Mouse (Mus musculus): Measurements from ENCODE around the gene Mien1. TPM values are rescaled to one million over a fixed set of nuclear protein-coding genes. Genes with fewer than 3 reads are reported as not detected.

Mien1 gene
- total and polyA plus RNA-seq, 3 experiments = 71.6 to 93.2 TPM; not detected in 1

DNA sequence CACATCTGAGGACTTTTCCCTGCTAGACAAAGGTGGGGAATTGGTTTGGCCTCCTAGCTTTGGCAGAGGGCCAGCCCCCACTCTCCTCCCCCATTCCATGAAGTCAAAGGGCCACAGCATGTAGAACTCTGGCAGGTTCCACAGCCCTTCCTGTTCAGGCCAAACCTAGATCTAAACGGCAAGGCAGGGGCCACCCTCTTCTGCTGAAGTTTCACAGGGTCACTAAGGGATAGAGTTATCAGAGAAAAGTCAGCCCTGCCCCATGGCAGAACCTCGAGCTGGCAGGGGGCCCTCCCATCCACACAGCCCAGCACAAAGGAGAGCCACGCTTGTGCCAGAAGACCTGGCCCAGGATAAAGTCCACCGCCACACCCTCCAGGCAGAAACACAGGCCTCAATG lies 43.8 kb downstream of the Mien1 start:
- H3K27ac ChIP-seq (ENCODE audit: control insufficient read depth, low read depth, low read length) = peak overlapping the region; percentile 79
- H3K9me3 ChIP-seq (replicated peaks; ENCODE audit: insufficient read depth, low read length) = no peaks in the 10 kb centered on the region
- TF ChIP-seq ZKSCAN1 (IDR thresholded peaks at IDR 0.05; ENCODE audit: low read depth, low read length) (no peak), JUND (IDR thresholded peaks at IDR 0.05; ENCODE audit: low read depth, low read length) (no peak), ZMIZ1 (IDR thresholded peaks at IDR 0.05; ENCODE audit: low read depth, low read length) (no peak), MAZ (IDR thresholded peaks at IDR 0.05; ENCODE audit: low read depth, low read length) (no peak), CHD1 (IDR thresholded peaks at IDR 0.05; ENCODE audit: low read depth, low read length) (no peak), RCOR1 (IDR thresholded peaks at IDR 0.05; ENCODE audit: low read depth, low read length) (0 out of 2 replicates have a peak, but pooled peaks have one; percentile 6), NRF1 (IDR thresholded peaks at IDR 0.05; ENCODE audit: insufficient read depth, low read depth, low read length, poor library complexity, severe bottlenecking) (no peak), TBP (IDR thresholded peaks at IDR 0.05; ENCODE audit: low read depth, low read length) (no peak), UBTF (IDR thresholded peaks at IDR 0.05; ENCODE audit: borderline replicate concordance, insufficient read depth, low read depth, low read length) (no peak), EP300 (IDR thresholded peaks at IDR 0.05; ENCODE audit: low read depth in 1 of 2, low read length in 2 of 2) (no peak), POLR2AphosphoS5 (IDR thresholded peaks at IDR 0.05; ENCODE audit: borderline replicate concordance, low read depth, low read length) (no peak), GATA1 (IDR thresholded peaks at IDR 0.05; ENCODE audit: low read depth, low read length) (0 out of 2 replicates have a peak, but pooled peaks have one; percentile 24), MYC (IDR thresholded peaks at IDR 0.05; ENCODE audit: low read depth, low read length) (no peak), ETS1 (IDR thresholded peaks at IDR 0.05; ENCODE audit: low read depth, low read length) (no peak), MEF2A (IDR thresholded peaks at IDR 0.05; ENCODE audit: extremely low read depth, insufficient replicate concordance, low read depth, low read length, poor library complexity, severe bottlenecking) (no peak), MAFK (IDR thresholded peaks at IDR 0.05; ENCODE audit: borderline replicate concordance, low read depth, low read length) (no peak), MXI1 (IDR thresholded peaks at IDR 0.05; ENCODE audit: low read depth, low read length) (no peak; the same call in 1 of the 2 replicates), E2F4 (IDR thresholded peaks at IDR 0.05; ENCODE audit: borderline replicate concordance, low read depth, low read length) (no peak), RAD21 (IDR thresholded peaks at IDR 0.05; ENCODE audit: low read depth, low read length) (no peak), TAL1 (IDR thresholded peaks at IDR 0.05; ENCODE audit: low read length) (no peak), POLR2AphosphoS2 (IDR thresholded peaks at IDR 0.05; ENCODE audit: low read length) (no peak), POLR2A (IDR thresholded peaks at IDR 0.05; ENCODE audit: control insufficient read depth in 1 of 2, insufficient read depth in 1 of 2, low read depth in 1 of 2, low read length in 2 of 2, poor library complexity in 1 of 2) (no peak), NELFE (IDR thresholded peaks at IDR 0.05; ENCODE audit: low read depth, low read length) (no peak), TCF12 (IDR thresholded peaks at IDR 0.05; ENCODE audit: low read depth, low read length) (0 out of 2 replicates have a peak, but pooled peaks have one; percentile 18)
- H3K79me2 ChIP-seq (ENCODE audit: control insufficient read depth, insufficient read depth, low read length, poor library complexity) = no peaks in the 10 kb centered on the region
- peaks cover 24 to 45% of the 10 kb centered on the region in 2 experiments for H3K4me1 ChIP-seq (ENCODE audit: control insufficient read depth in 1 of 2, insufficient read depth in 2 of 2, low read length in 2 of 2)
- H3K9ac ChIP-seq (ENCODE audit: control insufficient read depth, low read depth, low read length, poor library complexity, severe bottlenecking) = peak overlapping the region; percentile 7
- H3K27me3 ChIP-seq (ENCODE audit: control insufficient read depth in 1 of 2, insufficient read depth in 2 of 2, low read length in 2 of 2) = no peaks in the 10 kb centered on the region
- peak; percentile 56 for DNase-seq (ENCODE audit: low read depth, low spot score)
- H3K4me3 ChIP-seq (ENCODE audit: control insufficient read depth in 1 of 2, insufficient read depth in 1 of 2, low read depth in 2 of 2, low read length in 2 of 2) = no peak overlapping the region
- peaks cover 0 to 30% of the 10 kb centered on the region in 2 experiments; a peak in 2 of 4 replicates for H3K36me3 ChIP-seq (ENCODE audit: control insufficient read depth in 1 of 2, insufficient read depth in 2 of 2, low read length in 2 of 2)
